Mouse (Mus musculus) kidney, adult 2 months (tissue): Measurements from ENCODE around the gene Gm8237. TPM values are rescaled to one million over a fixed set of nuclear protein-coding genes. Genes with fewer than 3 reads are reported as not detected.
"Not testable (repeated sequence)": the region's sequence is repeated elsewhere in the genome, so short reads cannot be mapped to it uniquely, and the experiment has no call there.

Experiments used
- DNase-seq: peaks from one replicate; pipeline ENCODE4 v3.0.0; 2021
- H3K27ac ChIP-seq: fragments of 200-500 bp; 2 replicates; pipeline ENCODE4 v1.5.1; 2012; ENCODE audit warnings: low read depth, low read length, control low read depth, inconsistent platforms; ENCODE audit not compliant: insufficient read depth
- H3K27me3 ChIP-seq: fragments of 200-500 bp; replicated peaks from 2 replicates; pipeline ENCODE4 v1.6.1; 2012; ENCODE audit warnings: mild to moderate bottlenecking, moderate library complexity, low read length, inconsistent platforms; ENCODE audit not compliant: control insufficient read depth, insufficient read depth
- H3K36me3 ChIP-seq: fragments of 200-500 bp; 2 replicates; pipeline ENCODE4 v1.6.1; 2012; ENCODE audit warnings: mild to moderate bottlenecking, moderate library complexity, low read length, inconsistent platforms; ENCODE audit not compliant: control insufficient read depth, insufficient read depth
- H3K4me1 ChIP-seq: fragments of 200-500 bp; 2 replicates; pipeline ENCODE4 v1.6.1; 2011; ENCODE audit warnings: low read length; ENCODE audit not compliant: control insufficient read depth, insufficient read depth
- H3K4me3 ChIP-seq: fragments of 200-500 bp; 2 replicates; pipeline ENCODE4 v1.5.1; 2011; ENCODE audit warnings: mild to moderate bottlenecking, low read depth, low read length, control low read depth; ENCODE audit not compliant: insufficient read depth
- CTCF ChIP-seq: fragments of 200-500 bp; conservative IDR thresholded peaks from 2 replicates; pipeline ENCODE4 v1.5.1; 2011; ENCODE audit warnings: low read depth, mild to moderate bottlenecking, control low read depth, low read length, moderate library complexity, mixed read lengths; ENCODE audit not compliant: insufficient read depth, insufficient read length
- WGBS: fragments of 180-500 bp; shearing (Covaris S2); methylation state at CpG from one replicate; pipeline ENCODE4 v1.1.7; 2018; 5-methylcytosine and 5-hydroxymethylcytosine counted together
- polyA plus RNA-seq: library from polyadenylated mRNA; depleted of rRNA; stranded (reverse); fragments of >200 nt; gene quantifications from 2 replicates; pipeline ENCODE4 v1.2.3, GENCODE M21; 2012; rRNA removed

Gene Gm8237
- polyA plus RNA-seq, result not detected in 2 replicates

GRCm38 (mm10) chr14:5880241-5880640 is at the start of gene Gm8237:
Gene Gm8237 (minus strand): TSS chr14:5880382.
- not testable (repeated sequence) for H3K27ac ChIP-seq, H3K4me1 ChIP-seq, H3K36me3 ChIP-seq, H3K27me3 ChIP-seq, DNase-seq
- under 1% methylated on average over 20 of the region's 22 CpGs for WGBS
- peak within 1 kb of the TSS; percentile 41; the same call in 1 of the 2 replicates for H3K4me3 ChIP-seq

GRCm38 (mm10) chr14:5923276-5923675 is 43.1 kb upstream of the Gm8237 start:
- H3K27me3 ChIP-seq, H3K27ac ChIP-seq, H3K4me3 ChIP-seq, H3K36me3 ChIP-seq, H3K4me1 ChIP-seq: not testable (repeated sequence)
- peak; percentile 62 for DNase-seq
- 54% methylated on average over 7 of the region's 7 CpGs for WGBS

GRCm38 (mm10) chr14:5918330-5918942 is 38.3 kb upstream of the Gm8237 start:
- H3K4me3 ChIP-seq, DNase-seq, H3K27ac ChIP-seq, H3K27me3 ChIP-seq, H3K4me1 ChIP-seq, H3K36me3 ChIP-seq: not testable (repeated sequence)
- WGBS, result 66% methylated on average over 4 of the region's 4 CpGs

DNA sequence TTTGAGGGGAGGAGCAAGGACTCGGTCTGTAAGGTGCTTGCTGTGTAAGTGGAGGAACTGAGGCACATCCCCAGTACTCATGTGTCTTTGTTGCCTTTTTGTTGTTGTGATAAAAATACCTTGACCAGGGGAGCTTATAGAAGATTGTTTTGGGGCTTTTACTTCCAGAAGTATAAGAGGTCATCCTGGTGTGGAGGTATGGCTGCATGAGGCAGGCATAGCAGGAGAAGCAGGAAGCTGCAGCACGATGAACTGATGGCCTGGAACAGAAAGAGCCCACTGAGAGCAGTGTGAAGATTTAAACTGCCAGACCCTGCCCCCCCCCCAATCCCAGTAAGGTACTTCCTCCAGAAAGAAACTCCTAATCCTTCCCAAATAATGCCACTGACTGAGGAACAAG is 33.5 kb upstream of the Gm8237 start:
- not testable (repeated sequence) for H3K36me3 ChIP-seq, H3K27me3 ChIP-seq, H3K4me3 ChIP-seq, H3K27ac ChIP-seq, H3K4me1 ChIP-seq, DNase-seq
- WGBS, result 70% methylated on average over 2 of the region's 2 CpGs

- H3K36me3 ChIP-seq, H3K4me1 ChIP-seq, H3K27ac ChIP-seq, H3K27me3 ChIP-seq: not testable (repeated sequence)
- peak; percentile 27 for DNase-seq
- peak overlapping the region; percentile 41; the same call in 1 of the 2 replicates for H3K4me3 ChIP-seq
- 1% methylated on average over 28 of the region's 28 CpGs for WGBS
Measured at GRCm38 (mm10) chr14:5879791-5880190, 391 bp downstream of the Gm8237 start.

DNA sequence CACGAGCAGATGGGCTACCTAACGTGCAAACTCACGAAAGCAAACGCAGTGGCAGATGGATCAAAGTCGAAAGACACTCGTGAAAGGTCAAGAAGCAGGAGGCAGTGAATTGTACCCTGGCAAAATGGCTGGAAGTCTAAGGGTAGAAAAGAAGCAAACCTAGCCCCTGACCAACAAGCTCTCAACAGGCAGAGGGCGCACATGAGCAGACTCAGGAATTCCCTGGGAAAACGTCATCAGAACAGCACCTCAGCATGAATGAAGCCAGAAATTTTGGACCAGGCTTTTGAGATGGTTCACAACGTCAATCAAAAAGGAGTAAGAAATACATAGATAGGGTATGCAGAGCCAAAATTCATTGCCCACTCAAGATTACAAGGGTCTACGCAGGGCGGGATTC is 1.0 kb downstream of the Gm8237 start:
- H3K27me3 ChIP-seq, H3K4me1 ChIP-seq, H3K36me3 ChIP-seq, H3K27ac ChIP-seq, H3K4me3 ChIP-seq: not testable (repeated sequence)
- peak; percentile 45; the same call in 1 of the 2 replicates for TF ChIP-seq CTCF
- WGBS, result 8% methylated on average over 7 of the region's 11 CpGs
- DNase-seq, result peak; percentile 23

DNA sequence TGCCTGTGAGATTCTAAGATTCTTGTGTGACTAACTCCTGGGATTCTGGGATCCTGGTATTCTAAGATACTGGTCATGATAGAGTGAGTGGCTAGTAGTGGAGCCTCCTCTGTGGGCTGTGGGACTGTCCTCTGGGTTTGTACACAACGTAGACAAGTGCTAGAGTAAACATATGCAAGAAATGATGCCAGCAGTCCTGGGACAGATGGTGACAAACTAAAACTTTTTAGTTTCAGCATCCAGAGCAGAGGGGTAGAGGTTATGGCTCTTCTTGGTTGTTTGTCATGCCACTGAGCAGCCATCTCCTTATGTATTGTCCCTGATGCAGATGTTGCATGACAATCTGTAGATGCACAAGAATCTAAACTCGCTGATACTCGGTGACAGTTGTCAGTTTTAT is 24.3 kb downstream of the Gm8237 start:
- not testable (repeated sequence) for H3K4me3 ChIP-seq, H3K27me3 ChIP-seq, H3K4me1 ChIP-seq, H3K36me3 ChIP-seq, H3K27ac ChIP-seq
- peak; percentile 1 for DNase-seq
- WGBS, result 85% methylated on average over 3 of the region's 3 CpGs

- not testable (repeated sequence) for H3K36me3 ChIP-seq, H3K4me3 ChIP-seq, H3K4me1 ChIP-seq, H3K27me3 ChIP-seq, H3K27ac ChIP-seq, DNase-seq
- WGBS, result no CpG with 5 or more reads among the region's 3 CpGs
Measured at GRCm38 (mm10) chr14:5830229-5830628, 50.0 kb downstream of the Gm8237 start, which contains the start of gene Gm3424. Gene Gm3424 (minus strand): TSS chr14:5830329.

DNA sequence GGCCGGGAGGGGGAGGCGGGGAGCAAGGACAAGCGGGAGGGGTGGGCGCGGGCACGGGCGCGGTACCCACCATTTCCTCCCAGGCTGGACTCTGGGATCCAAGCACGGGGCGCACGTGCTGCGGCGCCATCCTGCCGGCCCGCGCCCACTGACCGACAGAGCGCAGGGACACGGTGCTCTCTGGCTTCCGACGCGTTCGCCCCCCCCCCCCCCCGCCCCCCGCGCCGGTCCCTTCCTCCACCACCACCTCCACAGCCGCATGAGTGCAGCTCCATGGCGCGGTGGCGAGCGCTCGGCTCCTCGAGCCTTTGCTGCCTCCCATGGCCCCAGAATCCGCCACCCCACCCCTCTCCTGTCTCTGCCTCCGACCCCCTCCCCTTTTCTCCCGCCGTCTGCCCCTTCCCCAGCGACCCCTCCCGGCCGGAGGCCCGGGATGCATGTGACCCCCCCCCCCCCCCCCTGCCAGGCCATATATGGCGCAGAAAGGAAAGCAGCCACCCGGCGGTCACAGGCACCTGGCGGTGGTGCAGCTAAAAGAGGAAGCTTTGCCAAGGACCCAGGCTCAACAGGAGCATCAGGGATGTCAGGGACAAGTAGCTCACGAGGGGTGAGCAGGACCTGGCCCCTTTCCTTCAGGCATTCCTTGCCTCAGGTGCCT is 67.4 kb downstream of the Gm8237 start:
- no CpG with 5 or more reads among the region's 47 CpGs for WGBS
- not testable (repeated sequence) for H3K27me3 ChIP-seq, H3K36me3 ChIP-seq, H3K4me1 ChIP-seq, H3K4me3 ChIP-seq, H3K27ac ChIP-seq, DNase-seq
